Mouse (Mus musculus) embryonic facial prominence, embryonic 11.5 days (tissue): ENCODE measurements at regions not wholly inside any gene's neighbourhood (a gene's known extent, or its start where the extent isn't known, plus 50 kb on each side); places are given as distances from the start of the nearest gene placed in this dataset.

Source experiments
- ATAC-seq: fragments of 200-750 bp; cut with Nextera tagmentation; replicated peaks from 2 replicates; pipeline ENCODE4 v1.8.0; 2017; ENCODE audit warnings: low read depth; ENCODE audit not compliant: insufficient number of reproducible peaks, low FRiP score, low TSS enrichment
- DNase-seq: peaks from one replicate; pipeline ENCODE4 v3.0.0-alpha.2; 2015; ENCODE audit warnings: low spot score
- H3K27ac ChIP-seq: fragments of 300-500 bp; sonication (generic); replicated peaks from 2 replicates; pipeline ENCODE4 v1.5.1; 2014; ENCODE audit warnings: mild to moderate bottlenecking, low read depth, low read length, control low read depth
- H3K27me3 ChIP-seq: fragments of 300-500 bp; sonication (generic); 2 replicates; pipeline ENCODE4 v1.6.1; 2014; ENCODE audit warnings: mild to moderate bottlenecking, low read length, moderate library complexity, mixed read lengths; ENCODE audit not compliant: control insufficient read depth, insufficient read depth
- H3K36me3 ChIP-seq: fragments of 300-500 bp; sonication (generic); replicated peaks from 2 replicates; pipeline ENCODE4 v1.6.1; 2014; ENCODE audit warnings: low read depth, mild to moderate bottlenecking, low read length, moderate library complexity, mixed read lengths; ENCODE audit not compliant: control insufficient read depth, insufficient read depth
- H3K4me1 ChIP-seq: fragments of 300-500 bp; sonication (generic); 2 replicates; pipeline ENCODE4 v1.6.1; 2014; ENCODE audit warnings: low read length, mixed read lengths; ENCODE audit not compliant: control insufficient read depth, insufficient read depth
- H3K4me2 ChIP-seq: fragments of 300-500 bp; sonication (generic); 2 replicates; pipeline ENCODE4 v1.6.1; 2014; ENCODE audit warnings: low read depth, mild to moderate bottlenecking, control low read depth, low read length, moderate library complexity
- H3K4me3 ChIP-seq: fragments of 300-500 bp; sonication (generic); 2 replicates; pipeline ENCODE4 v1.5.1; 2014; ENCODE audit warnings: low read depth, low read length, control low read depth
- H3K9ac ChIP-seq: fragments of 300-500 bp; sonication (generic); replicated peaks from 2 replicates; pipeline ENCODE4 v1.6.1; 2014; ENCODE audit warnings: mild to moderate bottlenecking, control low read depth, low read length
- H3K9me3 ChIP-seq: fragments of 300-500 bp; sonication (generic); replicated peaks from 2 replicates; pipeline ENCODE4 v1.6.1; 2016; ENCODE audit warnings: mild to moderate bottlenecking, low read length, inconsistent platforms, mixed read lengths; ENCODE audit not compliant: control insufficient read depth
- WGBS: fragments of 180-500 bp; shearing (Covaris S2); extraction: QIAGEN DNeasy Blood & Tissue Kit; methylation state at CpG from one replicate; pipeline ENCODE4 v1.1.7; 2014; 5-methylcytosine and 5-hydroxymethylcytosine counted together

DNA sequence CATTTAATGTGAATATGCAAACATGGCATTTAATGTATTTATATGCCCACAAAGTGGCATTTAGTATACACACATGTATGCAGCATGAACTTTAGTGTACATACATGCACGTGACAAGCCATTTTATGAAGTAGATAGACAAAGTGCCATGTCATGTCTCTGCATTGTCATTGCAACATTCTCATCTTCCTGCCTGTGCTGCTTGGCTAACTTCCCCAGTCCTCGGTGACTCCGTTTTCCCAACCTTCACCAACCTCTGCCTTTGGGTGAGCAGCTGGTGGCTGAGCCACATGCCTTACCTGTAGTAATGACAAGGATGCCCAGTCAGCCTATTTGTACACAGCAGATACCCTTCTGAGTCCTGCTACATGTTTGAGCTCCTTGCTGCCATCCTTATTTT, 194.9 kb upstream of the Eif4g2 start:
- H3K4me1 ChIP-seq, result no peaks in the 10 kb centered on the region
- 84% methylated on average over 3 of the region's 3 CpGs for WGBS
- no peak overlapping the region for H3K4me3 ChIP-seq
- no peak overlapping the region for H3K9ac ChIP-seq
- no peak overlapping the region for H3K4me2 ChIP-seq
- DNase-seq (no peak), ATAC-seq (no peak)
- H3K36me3 ChIP-seq, result no peaks in the 10 kb centered on the region
- H3K27me3 ChIP-seq, result no peaks in the 10 kb centered on the region
- H3K27ac ChIP-seq, result no peak overlapping the region
- no peaks in the 10 kb centered on the region for H3K9me3 ChIP-seq

DNA sequence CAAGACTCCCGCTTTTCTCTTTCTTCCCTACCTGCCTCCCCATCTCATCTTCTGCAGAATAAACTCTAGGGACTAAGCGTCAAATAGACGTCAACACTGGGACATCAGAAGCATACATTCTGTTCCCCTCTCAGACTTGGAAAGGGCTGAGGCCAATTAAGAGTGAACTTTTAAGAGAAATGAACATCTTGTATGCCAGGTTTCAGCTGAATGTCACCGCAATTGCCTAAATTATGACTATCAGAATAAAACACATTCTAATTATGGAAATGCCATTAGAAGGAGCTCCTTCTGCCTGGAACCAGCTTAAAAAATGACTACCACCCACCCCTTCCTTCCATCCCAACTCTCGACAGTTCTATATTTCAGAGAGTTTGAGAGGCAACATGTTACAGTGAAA, 191.0 kb upstream of the Eif4g2 start:
- Histone ChIP-seq H3K9ac (no peak overlapping the region), H3K4me2 (no peak overlapping the region), H3K4me3 (no peak overlapping the region), H3K9me3 (no peaks in the 10 kb centered on the region), H3K36me3 (no peaks in the 10 kb centered on the region), H3K4me1 (no peaks in the 10 kb centered on the region), H3K27me3 (no peaks in the 10 kb centered on the region), H3K27ac (no peak overlapping the region)
- DNase-seq (no peak), ATAC-seq (no peak)
- 93% methylated on average over 5 of the region's 5 CpGs for WGBS

DNA sequence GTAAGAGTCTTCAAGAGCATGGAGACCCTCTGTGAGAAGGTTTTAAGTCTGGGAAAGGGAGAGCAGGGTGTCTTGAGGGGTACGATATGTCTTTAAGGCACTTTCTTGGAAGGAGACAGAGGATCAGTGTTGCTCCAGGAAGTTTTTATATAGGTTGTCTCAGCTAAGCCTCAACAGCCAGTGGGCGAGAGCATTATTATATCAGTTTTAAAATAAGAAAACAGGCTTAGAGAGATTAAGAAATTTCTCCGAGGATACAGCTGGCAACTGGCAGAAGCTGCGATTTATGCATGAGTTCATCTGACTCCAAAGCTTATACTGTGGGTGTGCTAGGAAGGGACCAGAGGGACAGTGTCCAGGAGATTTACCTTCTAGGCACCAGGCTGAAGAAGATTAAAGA, 188.0 kb upstream of the Eif4g2 start:
- Histone ChIP-seq H3K9ac (no peak overlapping the region), H3K4me2 (no peak overlapping the region), H3K27me3 (no peaks in the 10 kb centered on the region), H3K4me1 (no peaks in the 10 kb centered on the region), H3K27ac (no peak overlapping the region), H3K9me3 (no peaks in the 10 kb centered on the region), H3K4me3 (no peak overlapping the region), H3K36me3 (no peaks in the 10 kb centered on the region)
- WGBS, result 86% methylated on average over 4 of the region's 4 CpGs
- DNase-seq (no peak), ATAC-seq (no peak)

DNA sequence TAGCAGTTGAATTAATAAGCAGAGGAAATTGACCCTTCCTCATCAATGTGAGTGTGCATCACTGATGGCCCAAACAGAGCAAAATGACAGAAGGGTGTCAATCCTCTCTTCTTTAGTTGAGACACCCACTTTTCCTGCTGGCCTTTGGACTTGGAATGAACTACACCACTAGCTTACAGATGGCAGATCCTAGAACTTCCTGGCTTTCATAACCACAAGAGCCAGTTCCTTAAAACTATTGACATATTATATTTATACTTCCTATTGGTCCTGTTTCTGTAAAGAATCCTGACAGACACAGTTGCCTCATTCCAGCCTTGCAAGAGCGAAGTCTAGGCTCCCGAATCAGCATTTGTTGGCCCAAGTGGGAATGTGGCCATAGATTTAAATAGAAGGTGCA, 185.4 kb upstream of the Eif4g2 start:
- no peaks in the 10 kb centered on the region for H3K4me1 ChIP-seq
- H3K4me3 ChIP-seq, result no peak overlapping the region
- DNase-seq (no peak), ATAC-seq (no peak)
- H3K27me3 ChIP-seq, result no peaks in the 10 kb centered on the region
- no peak overlapping the region for H3K4me2 ChIP-seq
- H3K9ac ChIP-seq, result no peak overlapping the region
- H3K9me3 ChIP-seq, result no peaks in the 10 kb centered on the region
- 97% methylated on average over 2 of the region's 2 CpGs for WGBS
- H3K36me3 ChIP-seq, result no peaks in the 10 kb centered on the region
- H3K27ac ChIP-seq, result no peak overlapping the region

DNA sequence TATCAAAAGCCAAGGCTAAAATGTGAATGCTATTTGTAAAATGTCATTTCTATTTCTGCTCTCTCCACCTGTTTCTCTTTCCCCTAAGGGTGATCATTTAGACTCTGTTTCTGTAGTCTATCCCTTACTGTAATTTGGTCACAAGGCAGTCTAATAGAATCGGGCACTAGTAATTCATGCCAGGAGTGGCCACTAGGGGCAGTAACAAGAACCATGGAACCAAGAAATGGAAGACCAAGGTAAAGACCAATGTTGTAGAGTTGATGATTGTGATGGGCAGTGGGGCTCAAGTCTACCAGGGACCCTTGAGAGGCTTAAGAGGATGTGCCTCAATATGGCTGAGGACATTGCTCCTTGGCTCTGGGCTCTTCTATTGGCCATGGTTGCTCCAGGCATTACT, 180.5 kb upstream of the Eif4g2 start:
- H3K36me3 ChIP-seq, result no peaks in the 10 kb centered on the region
- no peak for DNase-seq
- H3K9ac ChIP-seq, result no peak overlapping the region
- no peak for ATAC-seq
- WGBS, result 91% methylated on average over 1 of the region's 1 CpGs
- H3K27me3 ChIP-seq, result no peaks in the 10 kb centered on the region
- no peak overlapping the region for H3K27ac ChIP-seq
- H3K4me1 ChIP-seq, result no peaks in the 10 kb centered on the region
- no peak overlapping the region for H3K4me2 ChIP-seq
- H3K9me3 ChIP-seq, result no peaks in the 10 kb centered on the region
- no peak overlapping the region for H3K4me3 ChIP-seq

DNA sequence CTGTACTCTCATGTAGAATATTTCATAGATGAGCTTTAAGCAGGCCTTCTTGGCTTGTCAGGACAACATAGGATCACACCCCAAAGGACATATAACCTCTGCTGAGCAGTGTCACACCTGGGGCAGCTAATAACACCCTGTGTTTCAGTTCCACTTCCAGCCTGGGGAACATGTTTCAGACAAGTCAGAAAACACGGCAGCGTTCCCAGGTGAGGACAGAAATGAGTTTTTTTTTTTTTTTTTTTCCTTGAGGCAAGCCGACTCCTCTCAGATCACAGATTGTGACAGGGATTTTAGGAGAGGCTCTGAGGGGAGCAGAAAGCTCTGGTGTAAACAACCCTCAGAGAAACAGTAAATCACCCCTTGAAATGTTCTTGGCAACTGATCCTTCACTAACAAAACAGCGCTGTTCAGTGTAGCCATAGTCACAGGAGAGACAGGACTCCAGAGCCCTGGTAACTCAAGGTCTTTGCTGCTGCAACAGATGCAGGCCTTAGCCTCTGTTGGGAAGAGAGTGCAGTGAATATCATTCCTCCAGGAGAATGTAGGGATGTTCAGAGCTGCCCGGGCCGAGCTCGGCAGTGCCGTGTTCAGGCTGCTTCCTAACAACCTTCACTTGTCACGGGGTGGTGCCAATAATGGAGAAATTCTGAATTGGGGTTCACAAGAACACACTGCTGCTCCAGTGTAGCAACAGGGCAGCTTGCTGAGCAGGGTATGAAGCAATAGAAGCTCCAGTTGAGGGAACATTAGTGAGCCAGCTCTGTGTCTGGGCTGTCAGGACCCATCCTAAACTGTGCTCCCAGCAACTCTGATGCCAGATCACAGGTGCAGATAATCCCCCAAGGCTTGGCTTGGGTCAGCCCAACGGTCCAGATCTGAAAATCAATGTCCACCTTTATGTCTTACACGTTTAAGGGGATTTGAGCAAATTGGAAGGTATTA, 177.1 kb upstream of the Eif4g2 start:
- 80% methylated on average over 11 of the region's 11 CpGs for WGBS

DNA sequence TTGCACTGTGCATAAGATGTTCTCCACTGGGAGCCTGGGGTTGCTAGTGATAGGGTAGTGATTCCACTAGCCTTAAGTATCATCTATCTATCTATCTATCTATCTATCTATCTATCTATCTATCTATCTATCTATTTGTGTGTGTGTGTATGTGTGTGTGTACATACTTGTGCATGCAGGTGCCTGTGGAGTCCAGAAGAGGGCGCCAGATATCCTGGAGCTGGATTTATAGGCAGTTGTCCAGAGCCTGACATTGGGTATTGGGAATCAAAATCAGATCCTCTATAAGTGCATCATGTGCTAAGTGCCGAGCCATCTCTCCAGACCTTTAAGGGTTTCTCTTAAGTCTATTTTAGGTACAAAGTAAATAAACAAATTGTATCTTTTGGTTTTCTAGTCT, 175.0 kb upstream of the Eif4g2 start:
- DNase-seq (no peak), ATAC-seq (no peak)

More for the DNA sequence above, 177.1 kb upstream of the Eif4g2 start:
- Histone ChIP-seq H3K9ac (no peak overlapping the region), H3K4me3 (no peak overlapping the region), H3K36me3 (no peaks in the 10 kb centered on the region), H3K27me3 (no peaks in the 10 kb centered on the region), H3K27ac (no peak overlapping the region), H3K4me1 (no peaks in the 10 kb centered on the region), H3K9me3 (no peaks in the 10 kb centered on the region), H3K4me2 (no peak overlapping the region)
- no peak for DNase-seq
- no peak for ATAC-seq

DNA sequence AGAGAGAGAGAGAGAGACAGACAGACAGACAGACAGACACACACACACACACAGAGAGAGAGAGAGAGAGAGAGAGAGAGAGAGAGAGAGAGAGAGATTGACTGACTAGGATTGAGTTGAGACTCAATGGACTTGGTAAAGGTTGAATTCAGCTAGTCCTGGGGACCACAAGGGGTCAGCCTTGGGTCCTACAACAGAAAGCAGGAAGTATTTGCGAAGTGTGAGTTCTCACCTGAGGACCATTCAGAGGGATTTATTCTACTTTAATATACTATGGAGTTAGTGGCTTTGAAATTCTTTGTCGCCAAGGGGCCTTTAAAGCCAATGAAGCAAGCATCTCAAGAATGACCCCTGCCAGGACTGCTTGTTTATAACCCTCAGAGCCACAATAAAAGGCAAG, 173.4 kb upstream of the Eif4g2 start:
- no peaks in the 10 kb centered on the region for H3K9me3 ChIP-seq
- no peaks in the 10 kb centered on the region for H3K27me3 ChIP-seq
- 79% methylated on average over 2 of the region's 2 CpGs for whole genome bisulfite sequencing
- no peak overlapping the region for H3K27ac ChIP-seq
- H3K36me3 ChIP-seq, result no peaks in the 10 kb centered on the region
- ATAC-seq, result no peak
- no peaks in the 10 kb centered on the region for H3K4me1 ChIP-seq
- H3K4me3 ChIP-seq, result no peak overlapping the region
- DNase-seq, result no peak
- no peak overlapping the region for H3K9ac ChIP-seq
- no peak overlapping the region for H3K4me2 ChIP-seq

More for the DNA sequence above, 175.0 kb upstream of the Eif4g2 start:
- H3K4me2 ChIP-seq, result no peak overlapping the region
- no peak overlapping the region for H3K4me3 ChIP-seq
- H3K27me3 ChIP-seq, result no peaks in the 10 kb centered on the region
- H3K4me1 ChIP-seq, result no peaks in the 10 kb centered on the region
- no peak overlapping the region for H3K27ac ChIP-seq
- H3K9ac ChIP-seq, result no peak overlapping the region
- WGBS, result 87% methylated on average over 2 of the region's 2 CpGs
- no peaks in the 10 kb centered on the region for H3K36me3 ChIP-seq
- H3K9me3 ChIP-seq, result no peaks in the 10 kb centered on the region
